Mouse (Mus musculus): ENCODE data around the gene Scgb2b26. TPM values are rescaled to one million over a fixed set of nuclear protein-coding genes. Genes with fewer than 3 reads are reported as not detected.
"Not testable (repeated sequence)": the region's sequence is repeated elsewhere in the genome, so short reads cannot be mapped to it uniquely, and the experiment has no call there.

Scgb2b26 gene
- polyA plus RNA-seq (2014; fragmentation: Nextera tagmentation; extraction: Ambion mirVana): not detected in 2 replicates

DNA sequence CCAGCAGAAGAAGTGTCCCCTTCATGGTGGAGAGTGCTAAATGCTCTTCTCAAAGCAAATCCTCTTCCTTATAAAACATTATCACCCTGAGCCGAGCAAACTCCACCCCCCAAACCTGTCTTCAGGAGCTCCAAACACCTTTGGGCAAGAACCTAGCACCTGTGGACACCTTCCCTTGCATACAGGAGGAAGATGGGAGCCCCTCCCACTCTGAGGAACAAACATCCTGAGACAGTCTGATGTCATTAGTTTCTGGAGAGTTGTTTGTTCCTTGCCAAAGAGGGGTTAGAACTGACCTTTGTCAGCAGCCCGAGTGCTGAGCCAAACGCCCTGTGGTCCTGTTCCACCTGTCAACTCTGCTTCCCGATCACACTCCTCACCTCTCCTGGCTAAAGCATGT, at the start of gene Scgb2b26:
Gene Scgb2b26 (minus strand): TSS at position 101 of the 400 bp plus-strand sequence.
- H3K27me3 ChIP-seq (ENCODE audit: control insufficient read depth, insufficient read depth, low read length): no peaks in the 10 kb centered on the region
- H3K4me2 ChIP-seq (replicated peaks; ENCODE audit: low read depth, low read length): no peak within 1 kb of the TSS
- H3K9me3 ChIP-seq (ENCODE audit: control insufficient read depth, low read length): peaks cover 13% of the 10 kb centered on the region; the same call in 1 of the 2 replicates
- no peaks in the 10 kb centered on the region for H3K4me1 ChIP-seq (replicated peaks; ENCODE audit: control insufficient read depth, insufficient read depth, low read length)
- no peaks in the 10 kb centered on the region for H3K36me3 ChIP-seq (ENCODE audit: control insufficient read depth, insufficient read depth, low read length)
- DNase-seq (ENCODE audit: low spot score): no peak
- no peak within 1 kb of the TSS for H3K4me3 ChIP-seq (ENCODE audit: low read depth, low read length)
- no peak within 1 kb of the TSS for H3K27ac ChIP-seq (ENCODE audit: low read depth, low read length)
- WGBS: 78% methylated on average over 4 of the region's 4 CpGs
- ATAC-seq (ENCODE audit: low FRiP score): no peak
- no peak within 1 kb of the TSS for H3K9ac ChIP-seq (ENCODE audit: low read depth, low read length)

DNA sequence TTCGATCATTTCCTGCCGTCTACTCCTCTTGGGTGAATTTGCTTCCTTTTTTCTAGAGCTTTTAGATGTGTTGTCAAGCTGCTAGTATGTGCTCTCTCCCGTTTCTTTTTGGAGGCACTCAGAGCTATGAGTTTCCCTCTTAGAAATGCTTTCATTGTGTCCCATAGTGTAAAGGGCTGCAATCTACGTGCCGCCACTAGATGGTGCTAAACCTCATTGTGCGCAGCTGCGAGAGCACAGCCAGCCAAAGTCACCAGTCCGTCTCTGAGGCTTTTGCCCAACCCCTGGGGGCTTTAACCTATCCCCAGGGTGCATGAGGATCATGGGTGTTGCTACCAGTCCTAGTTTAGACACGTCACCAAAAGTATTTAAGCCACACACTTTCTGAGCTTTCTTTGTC, 37.4 kb upstream of the Scgb2b26 start:
- DNase-seq (ENCODE audit: low spot score): peak; percentile 20
- H3K4me1 ChIP-seq (replicated peaks; ENCODE audit: control insufficient read depth, insufficient read depth, low read length); H3K27ac ChIP-seq (ENCODE audit: low read depth, low read length); H3K4me3 ChIP-seq (ENCODE audit: low read depth, low read length); ATAC-seq (ENCODE audit: low FRiP score); H3K4me2 ChIP-seq (replicated peaks; ENCODE audit: low read depth, low read length); H3K36me3 ChIP-seq (ENCODE audit: control insufficient read depth, insufficient read depth, low read length); H3K9me3 ChIP-seq (ENCODE audit: control insufficient read depth, low read length); H3K27me3 ChIP-seq (ENCODE audit: control insufficient read depth, insufficient read depth, low read length); H3K9ac ChIP-seq (ENCODE audit: low read depth, low read length): not testable (repeated sequence)
- WGBS: 29% methylated on average over 8 of the region's 9 CpGs

DNA sequence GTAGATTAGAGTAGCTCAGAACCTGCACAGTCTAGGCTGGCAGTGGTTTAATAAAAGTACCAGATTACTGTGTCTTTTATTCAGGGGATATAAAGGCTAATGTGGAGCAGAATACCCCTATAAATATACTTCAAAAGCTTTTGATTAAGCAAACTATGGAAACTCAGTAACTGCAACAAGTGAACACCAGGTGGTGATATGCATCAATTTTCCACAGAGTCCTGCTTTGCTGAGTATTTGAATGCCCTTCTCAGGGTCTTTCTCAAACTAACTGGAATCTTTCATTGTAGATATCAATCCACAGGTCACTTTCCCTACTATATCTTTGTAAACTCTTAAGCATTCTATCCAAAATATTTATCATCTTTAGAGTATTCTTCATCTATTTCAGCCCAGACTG, 41.9 kb downstream of the Scgb2b26 start:
- Histone ChIP-seq H3K4me3 (ENCODE audit: low read depth, low read length) (no peak overlapping the region), H3K4me2 (replicated peaks; ENCODE audit: low read depth, low read length) (no peak overlapping the region), H3K4me1 (replicated peaks; ENCODE audit: control insufficient read depth, insufficient read depth, low read length) (no peaks in the 10 kb centered on the region), H3K27ac (ENCODE audit: low read depth, low read length) (no peak overlapping the region), H3K36me3 (ENCODE audit: control insufficient read depth, insufficient read depth, low read length) (no peaks in the 10 kb centered on the region), H3K9me3 (ENCODE audit: control insufficient read depth, low read length) (peaks cover 4% of the 10 kb centered on the region; the same call in 1 of the 2 replicates), H3K9ac (ENCODE audit: low read depth, low read length) (no peak overlapping the region), H3K27me3 (ENCODE audit: control insufficient read depth, insufficient read depth, low read length) (no peaks in the 10 kb centered on the region)
- ATAC-seq (ENCODE audit: low FRiP score) (no peak), DNase-seq (ENCODE audit: low spot score) (no peak)

DNA sequence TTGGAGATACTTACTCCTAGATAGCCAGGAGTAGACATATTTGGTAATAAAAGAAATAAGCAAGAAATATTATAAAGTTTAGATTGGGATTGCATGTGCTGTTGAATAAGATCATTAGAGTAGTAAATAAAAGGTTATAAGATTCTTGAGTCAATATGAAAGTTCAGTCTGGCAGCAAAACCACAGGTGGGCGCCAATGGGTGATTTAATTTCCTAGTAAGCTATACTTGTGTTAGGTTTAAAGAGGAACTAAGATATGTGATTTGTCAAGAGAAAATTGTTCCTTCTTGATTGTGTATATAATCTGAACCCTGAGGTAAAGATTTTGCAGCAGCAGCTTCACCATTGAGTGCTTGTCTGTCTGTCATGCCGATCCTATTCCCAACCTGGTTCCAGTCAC, 44.0 kb downstream of the Scgb2b26 start:
- 84% methylated on average over 2 of the region's 2 CpGs for WGBS

DNA sequence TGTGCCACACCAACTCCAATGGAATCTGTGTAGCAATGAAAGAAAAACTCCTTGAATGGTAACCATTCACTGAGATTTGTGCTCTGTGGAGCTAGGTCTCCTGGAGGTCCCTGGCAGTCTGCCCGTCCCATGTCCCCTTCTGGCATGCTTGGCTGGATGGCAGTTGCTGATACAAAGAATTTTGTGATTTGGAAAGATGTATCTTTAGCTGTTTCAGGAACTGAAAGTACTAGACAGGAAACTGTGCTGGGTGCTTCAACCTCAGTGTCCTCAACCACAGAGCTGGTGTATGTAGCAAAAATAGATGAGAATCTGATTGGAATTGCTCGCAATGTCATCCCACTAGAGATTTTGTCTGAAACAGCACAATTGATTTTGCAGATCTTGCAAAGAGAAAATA, 44.8 kb downstream of the Scgb2b26 start:
- DNase-seq (ENCODE audit: low spot score) (no peak), ATAC-seq (ENCODE audit: low FRiP score) (no peak)
- no peak overlapping the region for H3K27ac ChIP-seq (ENCODE audit: low read depth, low read length)
- H3K9me3 ChIP-seq (ENCODE audit: control insufficient read depth, low read length): peaks cover 4% of the 10 kb centered on the region
- H3K4me1 ChIP-seq (replicated peaks; ENCODE audit: control insufficient read depth, insufficient read depth, low read length): no peaks in the 10 kb centered on the region
- no peak overlapping the region for H3K4me3 ChIP-seq (ENCODE audit: low read depth, low read length)
- no peak overlapping the region for H3K9ac ChIP-seq (ENCODE audit: low read depth, low read length)
- H3K36me3 ChIP-seq (ENCODE audit: control insufficient read depth, insufficient read depth, low read length): no peaks in the 10 kb centered on the region
- no peaks in the 10 kb centered on the region for H3K27me3 ChIP-seq (ENCODE audit: control insufficient read depth, insufficient read depth, low read length)
- H3K4me2 ChIP-seq (replicated peaks; ENCODE audit: low read depth, low read length): no peak overlapping the region
- 64% methylated on average over 2 of the region's 2 CpGs for WGBS

More for the DNA sequence above, 44.0 kb downstream of the Scgb2b26 start:
- no peaks in the 10 kb centered on the region for H3K4me1 ChIP-seq (replicated peaks; ENCODE audit: control insufficient read depth, insufficient read depth, low read length)
- no peak overlapping the region for H3K4me2 ChIP-seq (replicated peaks; ENCODE audit: low read depth, low read length)
- DNase-seq (ENCODE audit: low spot score) (no peak), ATAC-seq (ENCODE audit: low FRiP score) (no peak)
- H3K27me3 ChIP-seq (ENCODE audit: control insufficient read depth, insufficient read depth, low read length): no peaks in the 10 kb centered on the region
- H3K4me3 ChIP-seq (ENCODE audit: low read depth, low read length): no peak overlapping the region
- no peak overlapping the region for H3K9ac ChIP-seq (ENCODE audit: low read depth, low read length)
- H3K27ac ChIP-seq (ENCODE audit: low read depth, low read length): no peak overlapping the region
- no peaks in the 10 kb centered on the region for H3K36me3 ChIP-seq (ENCODE audit: control insufficient read depth, insufficient read depth, low read length)
- H3K9me3 ChIP-seq (ENCODE audit: control insufficient read depth, low read length): peaks cover 4% of the 10 kb centered on the region

Other genes with a start within 250 kb of the Scgb2b26 start
- gene Scgb2b24, start 205.7 kb downstream of the Scgb2b26 start, polyA plus RNA-seq (2014; fragmentation: Nextera tagmentation; extraction: Ambion mirVana): not detected in 2 replicates
- gene Scgb1b24, start 201.2 kb downstream of the Scgb2b26 start, polyA plus RNA-seq (2014; fragmentation: Nextera tagmentation; extraction: Ambion mirVana): not detected in 2 replicates
- not detected in 2 replicates for gene Scgb2b27, start 68.9 kb upstream of the Scgb2b26 start, polyA plus RNA-seq (2014; fragmentation: Nextera tagmentation; extraction: Ambion mirVana)
- not detected in 2 replicates for gene Scgb1b27, start 76.4 kb upstream of the Scgb2b26 start, polyA plus RNA-seq (2014; fragmentation: Nextera tagmentation; extraction: Ambion mirVana)
- gene Scgb1b30, start 150.4 kb upstream of the Scgb2b26 start, polyA plus RNA-seq (2014; fragmentation: Nextera tagmentation; extraction: Ambion mirVana): not detected in 2 replicates
- 4.0 TPM in 2 replicates for gene Wtip, start 188.2 kb upstream of the Scgb2b26 start, polyA plus RNA-seq (2014; fragmentation: Nextera tagmentation; extraction: Ambion mirVana)
- 256 and 268 TPM in 2 replicates for gene Uba2, start 224.6 kb upstream of the Scgb2b26 start, polyA plus RNA-seq (2014; fragmentation: Nextera tagmentation; extraction: Ambion mirVana)